Mouse (Mus musculus): ENCODE results near the gene Eprs. TPM values are rescaled to one million over a fixed set of nuclear protein-coding genes. Genes with fewer than 3 reads are reported as not detected.

Eprs gene
- total RNA-seq, 2 experiments from 2014 or later: 71.6 to 79.3 TPM

DNA sequence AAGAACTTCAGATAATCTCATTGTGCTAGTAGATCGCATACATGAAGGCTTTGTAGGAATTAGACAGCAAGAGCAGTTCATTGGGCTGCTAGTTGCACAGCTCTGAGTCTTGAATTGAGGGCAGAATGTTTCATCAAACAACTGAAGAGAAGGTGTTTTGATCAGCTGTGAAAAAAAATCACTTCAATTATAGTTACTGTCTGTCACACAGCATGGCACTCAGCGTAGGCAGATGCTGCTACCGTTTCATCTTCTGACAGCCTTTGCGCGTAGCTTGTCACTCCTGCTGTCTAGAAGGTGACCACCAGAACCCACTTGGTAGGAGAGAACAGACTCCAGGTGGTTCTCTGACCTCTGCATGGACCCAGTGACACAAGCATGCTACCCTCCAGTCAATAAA, 67.6 kb downstream of the Eprs start:
- intact Hi-C loops (cut with DNase I): no loop called here
- DNase-seq (ENCODE audit: extremely low spot score in 1 of 2, low spot score in 2 of 2): no peak
- no peak for TF ChIP-seq CTCF (IDR thresholded peaks at IDR 0.05)
- no peak overlapping the region for H3K27ac ChIP-seq
- H3K4me3 ChIP-seq: no peak overlapping the region

DNA sequence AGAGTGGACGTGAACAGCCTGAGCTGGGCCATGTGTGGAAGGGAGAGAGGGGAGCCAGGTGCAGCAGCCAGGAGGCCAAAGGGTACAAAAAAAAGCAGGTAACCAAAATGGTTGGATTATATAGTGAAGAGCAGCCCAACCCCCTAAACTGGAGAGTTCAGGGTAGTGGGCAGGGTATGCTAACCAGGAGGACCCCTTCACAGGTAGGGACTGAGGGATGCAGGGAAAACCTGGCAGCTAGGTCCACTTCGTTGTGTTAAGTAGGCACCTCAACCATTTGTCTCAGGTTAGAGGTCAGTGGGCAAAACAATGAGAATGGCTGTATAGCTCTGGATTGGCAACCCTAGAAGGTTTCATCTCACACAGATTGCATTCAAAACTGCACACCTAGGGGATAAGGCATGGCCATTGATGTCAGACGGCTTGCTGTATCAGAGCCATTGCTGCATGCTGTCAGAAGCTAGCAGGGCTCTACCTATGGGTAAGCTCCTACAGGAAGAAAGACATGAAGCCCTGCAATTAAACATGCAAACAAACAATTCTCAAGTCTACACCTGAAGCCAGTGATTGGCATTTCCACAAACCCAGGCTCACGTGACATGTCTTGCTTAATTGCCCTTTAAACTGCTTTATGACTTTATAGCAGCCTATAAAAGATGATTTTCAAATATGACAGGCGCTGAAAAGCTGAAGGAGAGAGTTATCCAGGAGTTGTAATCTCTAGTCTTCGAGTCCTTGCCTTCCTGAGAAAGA, 68.6 kb downstream of the Eprs start:
- no peak for DNase-seq (ENCODE audit: extremely low spot score in 1 of 2, low spot score in 2 of 2)
- Histone ChIP-seq H3K27ac (no peak overlapping the region), H3K4me3 (no peak overlapping the region)
- intact Hi-C loops (cut with DNase I): no loop called here
- no peak for TF ChIP-seq CTCF (IDR thresholded peaks at IDR 0.05)

DNA sequence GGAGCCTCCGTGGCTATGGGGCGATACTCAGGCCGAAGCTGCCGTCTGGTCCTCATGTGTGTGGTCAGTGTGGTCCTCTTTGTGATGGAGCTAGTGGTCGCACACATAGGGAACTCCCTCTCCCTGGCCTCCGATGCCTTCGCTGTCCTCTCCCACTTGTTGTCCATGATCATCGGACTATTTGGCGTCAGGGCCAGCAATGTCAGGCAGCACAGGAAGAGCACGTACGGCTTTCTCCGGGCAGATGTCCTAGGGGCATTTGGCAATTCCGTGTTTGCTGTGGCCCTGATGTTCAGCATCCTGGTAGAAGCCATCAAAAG, 69.1 kb downstream of the Eprs start:
- no peak for TF ChIP-seq CTCF (IDR thresholded peaks at IDR 0.05)
- DNase-seq (ENCODE audit: extremely low spot score in 1 of 2, low spot score in 2 of 2): no peak
- intact Hi-C loops (cut with DNase I): no loop called here
- Histone ChIP-seq H3K4me3 (no peak overlapping the region), H3K27ac (no peak overlapping the region)

- Histone ChIP-seq H3K4me3 (no peak overlapping the region), H3K27ac (no peak overlapping the region)
- no peak for DNase-seq (ENCODE audit: extremely low spot score in 1 of 2, low spot score in 2 of 2)
- TF ChIP-seq CTCF (IDR thresholded peaks at IDR 0.05): no peak
- intact Hi-C loops (cut with DNase I): no loop called here
Measured at GRCm38 (mm10) chr1:185433112-185433511, 70.3 kb downstream of the Eprs start.

DNA sequence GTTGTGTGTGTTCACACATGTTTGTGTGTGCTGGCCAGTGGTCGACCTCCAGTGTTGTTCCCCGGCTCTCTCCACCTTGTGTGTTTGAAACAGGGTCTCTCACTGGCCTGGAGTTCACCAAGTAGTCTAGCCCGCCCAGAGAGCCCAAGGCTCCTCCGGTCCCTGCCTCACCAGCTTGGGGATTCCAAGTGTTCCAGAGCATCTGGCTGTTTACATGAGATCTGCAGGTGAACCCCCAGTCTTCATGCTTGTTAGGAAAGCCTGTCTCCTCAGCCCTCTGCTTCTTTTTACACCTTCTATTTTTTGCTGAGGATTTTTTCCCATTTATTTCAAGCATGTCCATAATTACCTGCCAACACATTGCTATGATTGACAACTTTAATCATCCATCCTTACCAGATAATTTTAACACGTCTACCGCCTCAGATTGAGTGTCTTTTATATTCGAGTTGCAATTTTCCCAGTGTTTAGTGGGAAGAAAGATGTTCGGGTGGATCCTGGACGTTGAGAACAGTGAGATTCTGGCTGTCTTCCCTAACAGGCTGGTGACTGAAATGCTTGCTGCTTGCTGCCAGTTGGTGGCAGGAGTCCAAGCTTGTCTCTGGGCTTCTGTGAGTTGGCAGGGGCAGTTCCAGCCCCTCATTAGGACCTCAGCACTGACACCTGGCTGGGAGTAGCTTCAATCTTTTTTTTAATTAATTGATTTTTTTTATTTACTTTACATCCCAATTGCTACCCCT, 76.2 kb downstream of the Eprs start:
- intact Hi-C loops (cut with DNase I): loop anchor here (5.0 kb wide), 1 partner anchor 63 kb away; no protein-coding TSS in a partner anchor
- peak; percentile 49 for DNase-seq (ENCODE audit: extremely low spot score in 1 of 2, low spot score in 2 of 2)
- peak; percentile 7 for TF ChIP-seq CTCF (IDR thresholded peaks at IDR 0.05)
- H3K4me3 ChIP-seq: no peak overlapping the region
- H3K27ac ChIP-seq: no peak overlapping the region

DNA sequence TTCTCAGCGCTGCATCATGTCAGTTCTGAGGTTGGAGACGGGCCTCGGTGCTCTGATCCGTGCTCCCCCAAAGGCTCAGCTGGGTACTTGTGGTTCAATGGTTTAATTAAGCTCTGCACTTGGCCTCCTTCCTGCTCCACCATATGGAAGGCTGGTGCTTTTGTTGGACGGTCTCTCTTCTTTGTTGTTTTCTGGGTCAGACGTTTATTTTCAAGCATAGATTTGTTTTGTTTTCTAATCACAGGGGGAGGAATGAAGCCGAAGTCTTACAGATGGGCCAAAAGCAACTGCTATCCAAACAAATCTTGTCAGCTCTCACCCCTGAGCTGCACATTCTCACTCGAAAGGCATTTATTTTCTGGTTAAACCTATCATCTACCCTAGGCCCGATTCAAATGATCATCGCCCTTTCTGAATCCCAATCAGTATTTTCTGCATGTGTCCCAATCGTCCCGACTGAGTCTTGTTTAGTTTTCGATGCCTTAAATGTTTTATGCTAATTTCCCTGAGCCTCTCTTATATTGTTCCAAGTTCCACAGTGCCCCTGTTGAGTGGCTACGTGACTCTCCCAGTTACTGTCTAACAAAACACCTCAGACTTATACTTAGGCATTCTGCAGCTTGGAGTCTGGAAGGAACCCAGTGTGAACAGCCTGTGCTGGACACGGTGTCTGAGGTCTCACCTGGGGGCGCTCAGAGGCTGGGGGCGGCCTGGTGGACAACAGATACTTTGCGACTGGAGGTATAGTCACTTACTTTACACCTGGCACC, 79.0 kb downstream of the Eprs start:
- no peak overlapping the region for H3K27ac ChIP-seq
- no peak for DNase-seq (ENCODE audit: extremely low spot score in 1 of 2, low spot score in 2 of 2)

GRCm38 (mm10) chr1:185448936-185449335, 86.1 kb downstream of the Eprs start:
- DNase-seq (ENCODE audit: extremely low spot score in 1 of 2, low spot score in 2 of 2): no peak
- no peak overlapping the region for H3K27ac ChIP-seq
- no peak overlapping the region for H3K4me3 ChIP-seq
- no peak for TF ChIP-seq CTCF (IDR thresholded peaks at IDR 0.05)
- intact Hi-C loops (cut with DNase I): no loop called here

More for the DNA sequence above, 79.0 kb downstream of the Eprs start:
- no peak overlapping the region for H3K4me3 ChIP-seq
- TF ChIP-seq CTCF (IDR thresholded peaks at IDR 0.05): no peak; the same call in 1 of the 2 replicates
- intact Hi-C loops (cut with DNase I): no loop called here

DNA sequence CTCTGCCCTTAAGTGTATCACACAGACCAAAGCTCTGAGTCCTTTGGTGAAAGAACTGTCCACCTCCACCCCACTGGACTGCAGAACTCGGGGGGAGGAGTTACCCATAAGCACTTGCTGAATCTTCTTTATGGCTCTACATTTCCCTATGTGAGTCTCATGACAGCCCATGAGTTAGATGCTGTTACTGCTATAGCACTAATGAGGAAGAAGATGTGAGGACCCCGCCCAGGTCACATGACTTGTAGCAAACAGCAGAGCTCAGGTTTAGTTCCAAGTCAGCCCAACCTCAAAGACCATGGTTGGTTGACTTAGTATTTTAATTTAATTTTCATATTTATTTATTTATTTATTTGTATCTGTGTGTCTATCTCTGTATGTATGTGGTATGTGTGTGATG, 86.9 kb downstream of the Eprs start:
- no peak overlapping the region for H3K4me3 ChIP-seq
- no peak overlapping the region for H3K27ac ChIP-seq
- TF ChIP-seq CTCF (IDR thresholded peaks at IDR 0.05): no peak
- intact Hi-C loops (cut with DNase I): no loop called here
- no peak for DNase-seq (ENCODE audit: extremely low spot score in 1 of 2, low spot score in 2 of 2)

GRCm38 (mm10) chr1:185451077-185451476, 88.2 kb downstream of the Eprs start:
- Histone ChIP-seq H3K4me3 (no peak overlapping the region), H3K27ac (no peak overlapping the region)
- TF ChIP-seq CTCF (IDR thresholded peaks at IDR 0.05): no peak
- DNase-seq (ENCODE audit: extremely low spot score in 1 of 2, low spot score in 2 of 2): no peak
- intact Hi-C loops (cut with DNase I): no loop called here

DNA sequence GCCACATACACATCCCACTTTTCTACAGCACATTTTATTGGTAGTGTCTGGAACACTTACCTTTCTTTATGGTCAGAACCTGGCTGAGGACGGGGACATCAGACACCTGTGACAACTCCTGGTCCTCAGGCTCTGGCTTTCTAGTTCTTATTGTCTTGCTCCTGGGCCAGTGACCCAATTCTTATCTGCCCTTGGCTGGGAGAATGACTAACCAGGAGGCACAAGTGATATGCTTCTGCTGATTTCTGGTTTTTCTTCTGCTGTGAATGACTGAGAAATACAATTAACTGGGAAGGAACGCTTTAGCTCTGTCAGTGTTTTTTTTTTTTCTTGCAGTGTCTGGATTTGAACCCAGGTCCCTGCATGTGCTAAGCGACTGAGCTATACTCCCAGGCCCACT, 88.7 kb downstream of the Eprs start:
- Histone ChIP-seq H3K27ac (no peak overlapping the region), H3K4me3 (no peak overlapping the region)
- DNase-seq (ENCODE audit: extremely low spot score in 1 of 2, low spot score in 2 of 2): no peak
- intact Hi-C loops (cut with DNase I): no loop called here
- TF ChIP-seq CTCF (IDR thresholded peaks at IDR 0.05): no peak

- Histone ChIP-seq H3K4me3 (no peak overlapping the region), H3K27ac (no peak overlapping the region)
- no peak for TF ChIP-seq CTCF (IDR thresholded peaks at IDR 0.05)
- no peak for DNase-seq (ENCODE audit: extremely low spot score in 1 of 2, low spot score in 2 of 2)
- intact Hi-C loops (cut with DNase I): no loop called here
Measured at GRCm38 (mm10) chr1:185452461-185452860, 89.6 kb downstream of the Eprs start.

GRCm38 (mm10) chr1:185454144-185454543, 91.3 kb downstream of the Eprs start:
- H3K4me3 ChIP-seq: peak overlapping the region; percentile 61
- intact Hi-C loops (cut with DNase I): no loop called here
- no peak overlapping the region for H3K27ac ChIP-seq
- TF ChIP-seq CTCF (IDR thresholded peaks at IDR 0.05): no peak
- DNase-seq (ENCODE audit: extremely low spot score in 1 of 2, low spot score in 2 of 2): no peak

All from left cerebral cortex, adult 2 months (tissue).